ENCODE assay signal across 8 mouse cellular contexts in genomic region chr8:47370421-47371080, GRCm38 (mm10).
DNase-seq lines count a peak whose midpoint lies in the region; ATAC-seq and TF ChIP-seq lines count a peak whose summit lies in the region.

No protein-coding gene starts in this region.

- no peaks in the 10 kb centered on the region for H3K36me3 ChIP-seq in limb, embryonic 13.5 days
- H3K36me3 ChIP-seq in stomach, postnatal 0 days (ENCODE audit: control insufficient read depth, insufficient read depth, low read length), result no peaks in the 10 kb centered on the region

- 0 out of 2 replicates have a peak, but pooled peaks cover 4% of the 10 kb centered on the region for H3K9me3 ChIP-seq in limb, embryonic 13.5 days
- no peaks in the 10 kb centered on the region for H3K9me3 ChIP-seq in stomach, postnatal 0 days (ENCODE audit: control insufficient read depth, low read length)

- no peak overlapping the region for H3K9ac ChIP-seq in limb, embryonic 13.5 days
- H3K9ac ChIP-seq in stomach, postnatal 0 days (ENCODE audit: low read length), result no peak overlapping the region

- ATAC-seq in limb, embryonic 13.5 days (ENCODE audit: low FRiP score, low read depth), result peak; percentile 80
- ATAC-seq in stomach, postnatal 0 days (ENCODE audit: low FRiP score, low TSS enrichment), result peak; percentile 72; the same call in 1 of the 2 replicates

- H3K27me3 ChIP-seq in limb, embryonic 13.5 days, result no peaks in the 10 kb centered on the region
- no peaks in the 10 kb centered on the region for H3K27me3 ChIP-seq in stomach, postnatal 0 days (ENCODE audit: control insufficient read depth, insufficient read depth, low read length)

- no peak overlapping the region for H3K27ac ChIP-seq in limb, embryonic 13.5 days
- no peak overlapping the region for H3K27ac ChIP-seq in stomach, postnatal 0 days (replicated peaks)

- H3K4me1 ChIP-seq in limb, embryonic 13.5 days, result peaks cover 32% of the 10 kb centered on the region
- H3K4me1 ChIP-seq in stomach, postnatal 0 days (replicated peaks; ENCODE audit: control insufficient read depth, insufficient read depth), result no peaks in the 10 kb centered on the region; the same call in 1 of the 2 replicates

- 21% methylated on average over 15 of the region's 15 CpGs for WGBS in limb, embryonic 13.5 days
- 25% methylated on average over 15 of the region's 15 CpGs for WGBS in stomach, postnatal 0 days

- TF ChIP-seq CTCF in stomach, postnatal 0 days (IDR thresholded peaks at IDR 0.05; ENCODE audit: low read depth), result peak; percentile 96

- peak; percentile 55 to 69 for DNase-seq in spleen, adult 18-20 months
- no peak for DNase-seq in spleen, adult 12 weeks (ENCODE audit: low spot score)
- peak; percentile 90 for DNase-seq in embryo, embryonic 10.5 days (ENCODE audit: low spot score)
- DNase-seq in gastrocnemius, postnatal 4 days (ENCODE audit: low spot score in 2 of 2), result peak; percentile 67 to 82
- DNase-seq in kidney, adult 9 months, result peak; percentile 89
- peak; percentile 59 to 71 for DNase-seq in natural killer cell, adult 2 months (ENCODE audit: low spot score in 2 of 2)
- DNase-seq in stomach, postnatal 0 days (ENCODE audit: low spot score), result peak; percentile 80

- TF ChIP-seq EP300 in stomach, postnatal 0 days (optimal IDR thresholded peaks at IDR 0.05), result no peak

- H3K4me3 ChIP-seq in limb, embryonic 13.5 days, result no peak overlapping the region
- H3K4me3 ChIP-seq in stomach, postnatal 0 days (ENCODE audit: low read depth, low read length), result no peak overlapping the region

- no peak overlapping the region for H3K4me2 ChIP-seq in limb, embryonic 13.5 days (replicated peaks)
- no peak overlapping the region for H3K4me2 ChIP-seq in stomach, postnatal 0 days (replicated peaks; ENCODE audit: low read depth)
